8 mouse cellular contexts compared by ENCODE assay signal in genomic region chr17:50469543-50470431, GRCm38 (mm10). TPM values are rescaled to one million over a fixed set of nuclear protein-coding genes. Genes with fewer than 3 reads are reported as not detected.
DNase-seq lines count a peak whose midpoint lies in the region; ATAC-seq and TF ChIP-seq lines count a peak whose summit lies in the region.

No protein-coding gene starts in this region.

- no peaks in the 10 kb centered on the region for H3K9me3 ChIP-seq in embryonic facial prominence, embryonic 13.5 days
- H3K9me3 ChIP-seq in heart, postnatal 0 days (replicated peaks; ENCODE audit: control insufficient read depth, low read length) = no peaks in the 10 kb centered on the region
- 0 out of 2 replicates have a peak, but pooled peaks cover 2% of the 10 kb centered on the region for H3K9me3 ChIP-seq in neural tube, embryonic 13.5 days

- no peaks in the 10 kb centered on the region for H3K27me3 ChIP-seq in embryonic facial prominence, embryonic 13.5 days
- no peaks in the 10 kb centered on the region for H3K27me3 ChIP-seq in heart, postnatal 0 days (ENCODE audit: control insufficient read depth, insufficient read depth, low read length)
- no peaks in the 10 kb centered on the region for H3K27me3 ChIP-seq in neural tube, embryonic 13.5 days

- TF ChIP-seq CTCF in heart, postnatal 0 days (IDR thresholded peaks at IDR 0.05; ENCODE audit: low read depth) = no peak

- H3K36me3 ChIP-seq in embryonic facial prominence, embryonic 13.5 days = no peaks in the 10 kb centered on the region
- H3K36me3 ChIP-seq in heart, postnatal 0 days (replicated peaks; ENCODE audit: control insufficient read depth, insufficient read depth, low read length) = no peaks in the 10 kb centered on the region
- no peaks in the 10 kb centered on the region for H3K36me3 ChIP-seq in neural tube, embryonic 13.5 days

- peak overlapping the region; percentile 30 for H3K4me3 ChIP-seq in embryonic facial prominence, embryonic 13.5 days
- H3K4me3 ChIP-seq in heart, postnatal 0 days (ENCODE audit: low read depth, low read length) = peak overlapping the region; percentile 22
- H3K4me3 ChIP-seq in neural tube, embryonic 13.5 days = peak overlapping the region; percentile 24

- DNase-seq in gastrocnemius, postnatal 14 days = peak; percentile 17
- DNase-seq in gastrocnemius, postnatal 36 days = no peak
- DNase-seq in heart, postnatal 0 days (ENCODE audit: low spot score) = peak; percentile 32
- peak; percentile 58 to 79 for DNase-seq in layer of hippocampus, adult 18-20 months (ENCODE audit: low spot score in 2 of 2)
- DNase-seq in lung, adult 18-20 months = peak; percentile 27 to 29
- DNase-seq in ovary, postnatal 36 days (ENCODE audit: low spot score) = no peak

- 16% methylated on average over 13 of the region's 13 CpGs for WGBS in embryonic facial prominence, embryonic 13.5 days
- 45% methylated on average over 13 of the region's 13 CpGs for WGBS in heart, postnatal 0 days
- 10% methylated on average over 13 of the region's 13 CpGs for WGBS in neural tube, embryonic 13.5 days

- peaks cover 14% of the 10 kb centered on the region for H3K4me1 ChIP-seq in embryonic facial prominence, embryonic 13.5 days
- H3K4me1 ChIP-seq in heart, postnatal 0 days (ENCODE audit: control insufficient read depth, insufficient read depth) = peaks cover 7% of the 10 kb centered on the region; the same call in 1 of the 2 replicates
- peaks cover 18% of the 10 kb centered on the region for H3K4me1 ChIP-seq in neural tube, embryonic 13.5 days (replicated peaks)

- no peak for TF ChIP-seq EP300 in heart, postnatal 0 days (IDR thresholded peaks at IDR 0.05; ENCODE audit: low read depth)

- peak overlapping the region; percentile 56 for H3K4me2 ChIP-seq in embryonic facial prominence, embryonic 13.5 days
- peak overlapping the region; percentile 55 for H3K4me2 ChIP-seq in heart, postnatal 0 days (ENCODE audit: low read depth, low read length)
- peak overlapping the region; percentile 52 for H3K4me2 ChIP-seq in neural tube, embryonic 13.5 days

- peak overlapping the region; percentile 36; the same call in 1 of the 2 replicates for H3K9ac ChIP-seq in embryonic facial prominence, embryonic 13.5 days
- H3K9ac ChIP-seq in heart, postnatal 0 days (replicated peaks; ENCODE audit: low read depth, low read length) = no peak overlapping the region
- peak overlapping the region; percentile 52; the same call in 1 of the 2 replicates for H3K9ac ChIP-seq in neural tube, embryonic 13.5 days

- intact Hi-C loops in gastrocnemius, postnatal 14 days (cut with DNase I; ENCODE audit: low total_unique reads) = no loop called here
- intact Hi-C loops in gastrocnemius, postnatal 36 days (cut with DNase I) = no loop called here

- peak overlapping the region; percentile 92 for H3K27ac ChIP-seq in embryonic facial prominence, embryonic 13.5 days
- peak overlapping the region; percentile 79 for H3K27ac ChIP-seq in heart, postnatal 0 days (ENCODE audit: low read depth)
- H3K27ac ChIP-seq in neural tube, embryonic 13.5 days (replicated peaks) = peak overlapping the region; percentile 74

- ATAC-seq in embryonic facial prominence, embryonic 13.5 days (ENCODE audit: insufficient number of reproducible peaks, insufficient read depth, low FRiP score, low TSS enrichment, low read depth) = peak; percentile 37; the same call in 1 of the 2 replicates
- no peak for ATAC-seq in heart, postnatal 0 days (ENCODE audit: insufficient read depth, low read depth)
- peak; percentile 81 for ATAC-seq in neural tube, embryonic 13.5 days (ENCODE audit: low read depth)

RNA-seq across cellular contexts. Expression of gene Plcl2, which starts 39.4 kb away (rescaled TPM):
- 10 to 100 TPM; 27.0 to 29.8 TPM for total RNA-seq in gastrocnemius, postnatal 14 days (2021)
- 10 to 100 TPM; 27.5 to 31.2 TPM for total RNA-seq in gastrocnemius, postnatal 36 days (2021)
- 3.9 and 4.3 TPM in 2 replicates for polyA plus RNA-seq in embryonic facial prominence, embryonic 13.5 days (2015; fragmentation: Nextera tagmentation; extraction: Ambion mirVana)
- 11.4 and 22.7 TPM in 2 replicates for total RNA-seq in heart, postnatal 0 days (2014; rRNA removed; ENCODE audit: low replicate concordance)
- polyA plus RNA-seq in heart, postnatal 0 days (2015; fragmentation: Nextera tagmentation; extraction: Ambion mirVana) = 2.4 and 3.0 TPM in 2 replicates
- 10 to 100 TPM; 57.7 to 59.3 TPM for total RNA-seq in layer of hippocampus, adult 18-20 months (2021)
- polyA plus RNA-seq in neural tube, embryonic 13.5 days (2015; fragmentation: Nextera tagmentation; extraction: Ambion mirVana) = 7.8 and 8.8 TPM in 2 replicates

Comparison
In these comparisons a context has a peak if more than half of its experiments do, and no peak if none do; other contexts are left out.
1. DNase-seq: peak in gastrocnemius, postnatal 14 days (single experiment), heart, postnatal 0 days (single experiment), layer of hippocampus, adult 18-20 months (2 of 2) and lung, adult 18-20 months (2 of 2); none in gastrocnemius, postnatal 36 days (0 of 2) and ovary, postnatal 36 days (single experiment).
2. Peak in every context shown above with its lines, with median percentiles within 50 percentile points of each other: H3K27ac ChIP-seq, H3K4me2 ChIP-seq and H3K4me3 ChIP-seq.